Mouse (Mus musculus): ENCODE results near the gene Dnase1l1.

Gene Dnase1l1

GRCm38 (mm10) chrX:74281732-74282394 is at the start of gene Dnase1l1, which contains the start of gene Taz:
TSS of gene Dnase1l1 (minus strand) at chrX:74282337.
TSS of gene Taz (plus strand) at chrX:74281912.
- peak; percentile 79 for DNase-seq (ENCODE audit: low spot score)

- no peak for DNase-seq (ENCODE audit: low spot score)
Observed at GRCm38 (mm10) chrX:74330166-74330930, 48.2 kb upstream of the Dnase1l1 start.

GRCm38 (mm10) chrX:74329215-74329671 is 47.1 kb upstream of the Dnase1l1 start:
- no peak for DNase-seq (ENCODE audit: low spot score)

GRCm38 (mm10) chrX:74328725-74329161 is 46.6 kb upstream of the Dnase1l1 start, which contains the start of gene Plxna3:
TSS of gene Plxna3 (plus strand) at chrX:74329066.
- peak; percentile 79 for DNase-seq (ENCODE audit: low spot score)

- DNase-seq (ENCODE audit: low spot score), result peak; percentile 82
Observed at GRCm38 (mm10) chrX:74312540-74313464, 30.7 kb upstream of the Dnase1l1 start, which contains the start of gene Fam50a. TSS of gene Fam50a (plus strand) at chrX:74313033.

- peak; percentile 69 for DNase-seq (ENCODE audit: low spot score)
Observed at GRCm38 (mm10) chrX:74304867-74305700, 22.9 kb upstream of the Dnase1l1 start, which contains the start of gene Gdi1. TSS of gene Gdi1 (plus strand) at chrX:74304998.

- DNase-seq (ENCODE audit: low spot score), result no peak
Observed at GRCm38 (mm10) chrX:74299721-74300120, 17.6 kb upstream of the Dnase1l1 start.

GRCm38 (mm10) chrX:74298348-74298747 is 16.2 kb upstream of the Dnase1l1 start:
- no peak for DNase-seq (ENCODE audit: low spot score)

- DNase-seq (ENCODE audit: low spot score), result peak; percentile 90
Observed at GRCm38 (mm10) chrX:74296538-74297448, 14.7 kb upstream of the Dnase1l1 start, which contains the start of gene Atp6ap1. TSS of gene Atp6ap1 (plus strand) at chrX:74297097.

GRCm38 (mm10) chrX:74293431-74293830 is 11.3 kb upstream of the Dnase1l1 start:
- DNase-seq (ENCODE audit: low spot score), result no peak

- DNase-seq (ENCODE audit: low spot score), result no peak
Observed at GRCm38 (mm10) chrX:74283092-74283437, 928 bp upstream of the Dnase1l1 start.

- peak; percentile 80 for DNase-seq (ENCODE audit: low spot score)
Observed at GRCm38 (mm10) chrX:74282395-74283091, 406 bp upstream of the Dnase1l1 start.

GRCm38 (mm10) chrX:74281041-74281731 is 951 bp downstream of the Dnase1l1 start:
- no peak for DNase-seq (ENCODE audit: low spot score)

- no peak for DNase-seq (ENCODE audit: low spot score)
Observed at GRCm38 (mm10) chrX:74277916-74278315, 4.2 kb downstream of the Dnase1l1 start.

- no peak for DNase-seq (ENCODE audit: low spot score)
Observed at GRCm38 (mm10) chrX:74273422-74274322, 8.5 kb downstream of the Dnase1l1 start.

- DNase-seq (ENCODE audit: low spot score), result peak; percentile 16
Observed at GRCm38 (mm10) chrX:74270902-74271551, 11.1 kb downstream of the Dnase1l1 start.

Data from ovary, postnatal 36 days (tissue).